ENCODE assay signal across 18 mouse cellular contexts in the genomic region with DNA sequence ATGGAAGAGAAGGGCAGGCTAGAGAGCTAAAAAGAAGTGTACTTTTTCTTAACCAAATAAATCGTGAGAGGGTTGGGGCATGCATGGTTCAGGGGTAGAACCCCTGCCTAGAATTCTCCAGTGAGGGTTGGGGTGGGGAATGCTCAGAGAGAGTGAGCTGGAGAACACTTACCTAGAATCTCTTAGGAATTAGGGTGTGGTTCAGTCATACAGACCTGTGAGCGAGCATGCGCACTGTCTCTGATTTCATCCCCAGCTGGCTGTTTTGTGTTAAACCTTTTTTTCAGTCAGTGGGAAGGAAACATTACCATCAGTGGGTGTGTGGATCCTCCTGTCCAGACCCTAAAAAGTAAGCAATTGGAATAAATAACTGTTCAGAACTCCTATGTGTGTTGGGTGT. TPM values are rescaled to one million over a fixed set of nuclear protein-coding genes. Genes with fewer than 3 reads are reported as not detected.
"Had no signal": no experiment of that assay in that cellular context is flagged by ENCODE, and none has a peak within 500 bp of the region (broad histone marks: within the 10 kb centered on the region; RNA-seq: fewer than 3 reads in every experiment).

No protein-coding gene starts in this region.

- H3K27ac ChIP-seq: kidney, embryonic 15.5 days; left cerebral cortex, adult 2 months; limb, embryonic 15.5 days; liver, embryonic 12.5 days; lung, embryonic 15.5 days; midbrain, embryonic 15.5 days; neural tube, embryonic 13.5 days had no signal

- ATAC-seq: liver, embryonic 12.5 days; midbrain, embryonic 15.5 days had no signal

- H3K27me3 ChIP-seq: kidney, embryonic 15.5 days; limb, embryonic 15.5 days; liver, embryonic 12.5 days; lung, embryonic 15.5 days; megakaryocyte, embryonic 14.5 days; midbrain, embryonic 15.5 days; neural tube, embryonic 13.5 days; stomach, embryonic 15.5 days had no signal

- H3K9me3 ChIP-seq: kidney, embryonic 15.5 days; limb, embryonic 15.5 days; liver, embryonic 12.5 days; lung, embryonic 15.5 days; megakaryocyte, embryonic 14.5 days; midbrain, embryonic 15.5 days; neural tube, embryonic 13.5 days; stomach, embryonic 15.5 days had no signal

- H3K4me3 ChIP-seq: kidney, embryonic 15.5 days; left cerebral cortex, adult 2 months; limb, embryonic 15.5 days; liver, embryonic 12.5 days; lung, embryonic 15.5 days; megakaryocyte, embryonic 14.5 days; midbrain, embryonic 15.5 days; neural tube, embryonic 13.5 days; stomach, embryonic 15.5 days had no signal

- H3K4me2 ChIP-seq: kidney, embryonic 15.5 days; limb, embryonic 15.5 days; liver, embryonic 12.5 days; lung, embryonic 15.5 days; midbrain, embryonic 11.5 days; midbrain, embryonic 15.5 days; neural tube, embryonic 13.5 days; stomach, embryonic 15.5 days had no signal

- DNase-seq: kidney, adult 2 months; kidney, postnatal 14 days; retina, postnatal 1 day; right cerebral cortex, postnatal 14 days; thymus, postnatal 36 days had no signal

- H3K9ac ChIP-seq: kidney, embryonic 15.5 days; limb, embryonic 15.5 days; liver, embryonic 12.5 days; lung, embryonic 15.5 days; midbrain, embryonic 15.5 days; neural tube, embryonic 13.5 days; stomach, embryonic 15.5 days had no signal

- H3K4me1 ChIP-seq: limb, embryonic 15.5 days; lung, embryonic 15.5 days; midbrain, embryonic 15.5 days; neural tube, embryonic 13.5 days had no signal

RNA-seq across cellular contexts. Expression of gene Tex45, which starts 44.5 kb away (rescaled TPM):
- polyA plus RNA-seq: kidney, embryonic 15.5 days; limb, embryonic 11.5 days; limb, embryonic 15.5 days; liver, embryonic 12.5 days; liver, embryonic 16.5 days; lung, embryonic 15.5 days; stomach, embryonic 15.5 days; thymus, postnatal 0 days had no signal
